Mouse (Mus musculus) liver, embryonic 11.5 days (tissue): ENCODE data around the gene Pop7. TPM values are rescaled to one million over a fixed set of nuclear protein-coding genes. Genes with fewer than 3 reads are reported as not detected.

Source experiments
- ATAC-seq: fragments of 200-750 bp; cut with Nextera tagmentation; replicated peaks from 2 replicates; pipeline ENCODE4 v1.8.0; 2017; ENCODE audit warnings: moderate number of reproducible peaks, mild to moderate bottlenecking, moderate TSS enrichment, moderate library complexity; ENCODE audit not compliant: low FRiP score
- DNase-seq: peaks from one replicate; pipeline ENCODE4 v3.0.0-alpha.2; 2017; ENCODE audit warnings: low spot score
- H3K27ac ChIP-seq: fragments of 300-500 bp; sonication (generic); 2 replicates; pipeline ENCODE4 v1.5.1; 2014; ENCODE audit warnings: mild to moderate bottlenecking, low read depth, low read length, control low read depth
- H3K27me3 ChIP-seq: fragments of 300-500 bp; sonication (generic); replicated peaks from 2 replicates; pipeline ENCODE4 v1.6.1; 2014; ENCODE audit warnings: low read length, mixed read lengths; ENCODE audit not compliant: control insufficient read depth, insufficient read depth
- H3K36me3 ChIP-seq: fragments of 300-500 bp; sonication (generic); 2 replicates; pipeline ENCODE4 v1.6.1; 2014; ENCODE audit warnings: mild to moderate bottlenecking, low read length, moderate library complexity, mixed read lengths; ENCODE audit not compliant: control insufficient read depth, insufficient read depth
- H3K4me1 ChIP-seq: fragments of 300-500 bp; sonication (generic); replicated peaks from 2 replicates; pipeline ENCODE4 v1.6.1; 2014; ENCODE audit warnings: low read length, mixed read lengths; ENCODE audit not compliant: control insufficient read depth, insufficient read depth
- H3K4me2 ChIP-seq: fragments of 300-500 bp; sonication (generic); 2 replicates; pipeline ENCODE4 v1.6.1; 2014; ENCODE audit warnings: mild to moderate bottlenecking, control low read depth, moderate library complexity
- H3K4me3 ChIP-seq: fragments of 300-500 bp; sonication (generic); 2 replicates; pipeline ENCODE4 v1.5.1; 2014; ENCODE audit warnings: low read depth, low read length, control low read depth
- H3K9ac ChIP-seq: fragments of 300-500 bp; sonication (generic); 2 replicates; pipeline ENCODE4 v1.6.1; 2014; ENCODE audit warnings: low read depth, low read length, control low read depth
- H3K9me3 ChIP-seq: fragments of 300-500 bp; sonication (generic); 2 replicates; pipeline ENCODE4 v1.6.1; 2016; ENCODE audit warnings: low read length, inconsistent platforms, mixed read lengths; ENCODE audit not compliant: control insufficient read depth
- WGBS: fragments of 180-500 bp; shearing (Covaris S2); extraction: QIAGEN DNeasy Blood & Tissue Kit; methylation state at CpG from one replicate; pipeline ENCODE4 v1.1.7; 2014; 5-methylcytosine and 5-hydroxymethylcytosine counted together
- polyA plus RNA-seq: library from polyadenylated mRNA; unstranded; fragments of >200 nt; fragmentation: Nextera tagmentation; extraction: Ambion mirVana; gene quantifications from 2 replicates; pipeline ENCODE4 v1.2.1, GENCODE M21; 2014

Gene Pop7
- polyA plus RNA-seq, 1 experiment from 2014 or later: 70.6 TPM

DNA sequence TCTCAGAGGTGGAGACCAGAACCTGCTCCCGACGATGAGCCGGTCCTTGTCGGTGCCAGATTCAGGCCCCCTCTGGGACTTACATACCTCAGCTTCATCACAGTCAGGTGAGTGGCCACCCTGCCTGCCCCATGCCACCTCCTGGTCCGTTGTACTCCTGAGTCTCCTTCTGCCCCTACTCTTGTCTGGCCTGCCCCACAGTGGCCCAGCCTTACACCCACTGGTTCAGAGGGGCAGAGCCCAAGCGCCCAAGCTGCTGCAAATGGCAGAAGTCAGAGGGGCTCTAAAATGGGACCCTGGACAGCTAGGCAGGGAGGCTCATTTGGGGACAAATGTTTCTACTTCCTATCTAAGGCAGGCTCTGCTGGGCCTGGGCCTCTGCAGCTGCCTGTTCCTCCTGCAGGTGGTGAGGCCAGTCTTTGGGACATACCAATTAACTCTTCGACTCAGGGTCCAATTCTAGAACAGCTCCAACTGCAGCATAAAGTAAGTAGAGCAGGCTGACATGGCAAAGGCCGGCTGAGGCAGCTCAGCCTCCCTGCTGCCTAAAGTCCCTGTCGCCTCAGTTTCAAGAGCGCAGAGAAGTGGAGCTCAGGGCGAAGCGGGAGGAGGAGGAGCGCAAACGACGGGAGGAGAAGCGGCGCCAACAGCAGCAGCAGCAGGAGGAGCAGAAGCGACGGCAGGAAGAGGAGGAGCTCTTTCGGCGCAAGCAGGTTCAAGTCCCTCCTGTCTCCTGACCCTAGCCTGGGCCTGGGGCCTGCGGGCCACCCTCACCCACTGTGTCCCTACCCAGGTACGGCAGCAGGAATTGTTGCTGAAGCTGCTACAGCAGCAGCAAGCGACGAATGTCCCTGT lies 21.3 kb upstream of the Pop7 start:
- no peak overlapping the region for H3K27ac ChIP-seq
- DNase-seq (no peak), ATAC-seq (no peak)
- peaks cover 16% of the 10 kb centered on the region for H3K4me1 ChIP-seq
- no peaks in the 10 kb centered on the region for H3K9me3 ChIP-seq
- WGBS: 85% methylated on average over 25 of the region's 25 CpGs
- peaks cover 74% of the 10 kb centered on the region for H3K36me3 ChIP-seq
- no peak overlapping the region for H3K9ac ChIP-seq
- H3K27me3 ChIP-seq: no peaks in the 10 kb centered on the region
- no peak overlapping the region for H3K4me3 ChIP-seq
- H3K4me2 ChIP-seq: no peak overlapping the region

DNA sequence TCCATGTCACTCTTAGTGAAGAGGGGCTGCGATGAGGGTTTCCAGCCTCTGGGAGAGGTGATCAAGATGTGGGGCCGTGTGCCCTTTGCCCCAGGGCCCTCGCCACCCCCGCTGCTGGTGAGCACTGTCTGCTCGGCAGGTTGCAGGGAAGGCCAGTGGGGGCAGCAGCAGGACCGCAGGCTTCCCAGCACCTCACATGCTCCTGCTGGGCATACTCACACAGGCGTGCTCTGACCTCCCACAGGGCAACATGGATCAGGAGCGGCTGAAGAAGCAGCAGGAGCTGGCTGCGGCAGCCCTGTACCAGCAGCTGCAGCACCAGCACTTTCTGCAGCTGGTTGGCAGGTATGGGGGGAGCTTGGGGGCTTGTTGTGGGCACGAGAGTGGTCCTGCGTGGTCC lies 20.4 kb upstream of the Pop7 start:
- ATAC-seq (no peak), DNase-seq (no peak)
- Histone ChIP-seq H3K4me2 (no peak overlapping the region), H3K27ac (no peak overlapping the region), H3K4me3 (no peak overlapping the region), H3K4me1 (peaks cover 14% of the 10 kb centered on the region), H3K9ac (no peak overlapping the region), H3K27me3 (no peaks in the 10 kb centered on the region), H3K9me3 (no peaks in the 10 kb centered on the region), H3K36me3 (peaks cover 69% of the 10 kb centered on the region)
- WGBS: 84% methylated on average over 11 of the region's 11 CpGs

GRCm38 (mm10) chr5:137521861-137522260 lies 19.5 kb upstream of the Pop7 start:
- DNase-seq (no peak), ATAC-seq (no peak)
- no peak overlapping the region for H3K9ac ChIP-seq
- H3K4me3 ChIP-seq: no peak overlapping the region
- no peaks in the 10 kb centered on the region for H3K27me3 ChIP-seq
- H3K36me3 ChIP-seq: peaks cover 63% of the 10 kb centered on the region
- H3K9me3 ChIP-seq: no peaks in the 10 kb centered on the region
- no peak overlapping the region for H3K4me2 ChIP-seq
- 74% methylated on average over 9 of the region's 9 CpGs for WGBS
- peaks cover 10% of the 10 kb centered on the region; the same call in 1 of the 2 replicates for H3K4me1 ChIP-seq
- no peak overlapping the region for H3K27ac ChIP-seq

DNA sequence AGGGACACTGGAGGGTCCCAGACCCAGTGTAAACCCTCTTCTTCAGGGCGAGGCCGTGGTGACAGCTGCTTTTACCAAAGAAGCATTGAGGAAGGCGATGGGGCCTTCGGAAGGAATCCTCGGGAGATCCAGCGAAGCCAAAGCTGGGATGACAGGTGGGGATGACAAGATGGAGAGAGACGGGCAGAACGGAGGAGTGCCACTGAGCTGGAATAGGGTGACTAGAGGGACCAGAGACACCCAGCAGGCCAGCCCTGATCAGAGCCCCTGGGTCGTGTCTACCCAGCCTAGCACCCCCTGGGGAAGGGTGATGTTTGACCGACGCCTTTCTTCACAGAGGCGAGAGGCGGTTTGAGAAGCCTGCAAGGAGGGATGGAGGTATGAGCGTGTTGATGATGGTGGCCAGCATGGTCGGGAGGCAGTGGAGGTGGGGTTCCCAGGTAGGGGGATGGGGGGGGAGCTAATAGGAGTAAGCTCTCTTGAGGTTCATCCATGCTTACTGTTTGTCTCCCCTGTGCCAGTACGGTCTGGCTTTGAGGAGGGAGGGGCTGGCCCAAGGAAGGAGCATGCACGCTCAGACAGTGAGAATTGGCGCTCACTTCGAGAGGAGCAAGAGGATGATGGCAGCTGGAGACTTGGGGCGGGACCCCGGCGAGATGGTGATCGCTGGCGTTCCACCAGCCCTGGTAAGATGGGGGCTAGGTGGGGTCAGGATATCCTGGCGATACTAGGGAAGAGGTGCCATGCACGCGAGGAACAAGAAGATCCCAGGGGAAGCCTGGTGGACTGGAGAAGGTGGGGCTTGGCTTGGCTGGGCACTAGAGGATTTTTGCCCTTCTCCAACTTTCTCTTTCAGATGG lies 17.6 kb upstream of the Pop7 start:
- Histone ChIP-seq H3K27me3 (no peaks in the 10 kb centered on the region), H3K27ac (no peak overlapping the region), H3K9ac (no peak overlapping the region), H3K4me2 (no peak overlapping the region), H3K4me1 (0 out of 2 replicates have a peak, but pooled peaks cover 3% of the 10 kb centered on the region), H3K36me3 (peaks cover 53% of the 10 kb centered on the region), H3K4me3 (no peak overlapping the region), H3K9me3 (no peaks in the 10 kb centered on the region)
- WGBS: 92% methylated on average over 27 of the region's 27 CpGs
- ATAC-seq (no peak), DNase-seq (no peak)

GRCm38 (mm10) chr5:137518436-137518835 lies 16.1 kb upstream of the Pop7 start, which contains the start of gene Gigyf1:
TSS of gene Gigyf1 (plus strand) at chr5:137518548.
- WGBS: 81% methylated on average over 5 of the region's 5 CpGs
- no peaks in the 10 kb centered on the region for H3K9me3 ChIP-seq

GRCm38 (mm10) chr5:137514811-137515210 lies 12.5 kb upstream of the Pop7 start:
- no peaks in the 10 kb centered on the region for H3K27me3 ChIP-seq
- no peak overlapping the region for H3K9ac ChIP-seq
- H3K4me3 ChIP-seq: no peak overlapping the region
- DNase-seq (no peak), ATAC-seq (no peak)
- peaks cover 13% of the 10 kb centered on the region for H3K36me3 ChIP-seq
- H3K4me1 ChIP-seq: peaks cover 23% of the 10 kb centered on the region
- H3K9me3 ChIP-seq: no peaks in the 10 kb centered on the region
- H3K4me2 ChIP-seq: no peak overlapping the region
- no peak overlapping the region for H3K27ac ChIP-seq
- 86% methylated on average over 3 of the region's 3 CpGs for WGBS

More at GRCm38 (mm10) chr5:137518436-137518835, 16.1 kb upstream of the Pop7 start, which contains the start of gene Gigyf1:
- Histone ChIP-seq H3K36me3 (peaks cover 41% of the 10 kb centered on the region), H3K4me2 (no peak within 1 kb of the TSS), H3K27me3 (no peaks in the 10 kb centered on the region), H3K4me1 (0 out of 2 replicates have a peak, but pooled peaks cover 5% of the 10 kb centered on the region), H3K4me3 (no peak within 1 kb of the TSS), H3K27ac (no peak within 1 kb of the TSS), H3K9ac (no peak within 1 kb of the TSS)
- DNase-seq: no peak
- 0 out of 2 replicates have a peak, but pooled peaks have one; percentile 29 for ATAC-seq

DNA sequence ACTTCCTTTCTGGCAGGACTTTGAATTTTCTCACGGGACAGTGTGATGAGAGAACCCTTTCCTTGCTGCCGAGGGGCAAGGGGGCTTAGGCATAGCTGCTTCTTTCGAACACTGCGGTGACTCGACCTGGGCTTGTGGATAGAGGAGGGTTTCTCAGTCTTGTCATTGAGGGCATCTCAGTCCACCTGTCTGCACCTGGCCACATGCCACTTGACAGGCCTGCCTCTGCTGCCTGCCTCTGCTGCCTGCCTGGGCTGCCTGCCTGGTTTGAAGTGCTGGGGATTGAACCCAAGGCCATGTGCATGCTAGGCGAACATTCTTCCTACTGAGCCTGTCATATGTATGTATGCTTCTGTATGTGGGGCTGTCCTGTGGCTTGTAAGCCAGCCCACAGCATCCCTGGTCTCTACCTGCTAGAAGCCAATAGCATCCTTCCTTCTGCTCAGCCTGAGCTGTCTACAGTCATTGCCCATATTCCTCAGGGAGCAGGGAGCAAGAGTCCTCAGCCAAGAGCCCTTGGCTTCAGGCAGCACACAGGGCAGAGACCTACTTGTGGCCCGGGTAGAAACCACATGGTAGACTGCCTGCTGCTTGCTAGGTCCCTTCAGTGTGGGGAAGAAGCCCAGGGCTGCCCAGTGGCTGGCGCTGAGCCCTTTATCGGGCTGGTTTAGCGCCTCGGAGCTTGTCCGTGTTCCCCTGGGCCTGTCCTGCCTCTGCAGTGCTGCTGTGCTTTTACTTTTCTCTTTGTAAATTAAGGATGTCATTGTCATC lies 11.8 kb upstream of the Pop7 start:
- H3K27me3 ChIP-seq: no peaks in the 10 kb centered on the region
- H3K9ac ChIP-seq: no peak overlapping the region
- no peak overlapping the region for H3K27ac ChIP-seq
- DNase-seq (no peak), ATAC-seq (no peak)
- no peak overlapping the region for H3K4me3 ChIP-seq
- 89% methylated on average over 12 of the region's 12 CpGs for WGBS
- no peaks in the 10 kb centered on the region for H3K9me3 ChIP-seq
- no peak overlapping the region for H3K4me2 ChIP-seq
- peaks cover 25% of the 10 kb centered on the region for H3K4me1 ChIP-seq
- peaks cover 7% of the 10 kb centered on the region for H3K36me3 ChIP-seq
